Mouse (Mus musculus) hindlimb bud, embryonic 11.5 days (tissue): ENCODE results near the gene Chrna5.

ENCODE experiments used
- DNase-seq: peaks from one replicate; pipeline ENCODE4 v3.0.0-alpha.2; 2012; ENCODE audit warnings: low read depth, low spot score; ENCODE audit errors: extremely low spot score

Chrna5 gene

DNA sequence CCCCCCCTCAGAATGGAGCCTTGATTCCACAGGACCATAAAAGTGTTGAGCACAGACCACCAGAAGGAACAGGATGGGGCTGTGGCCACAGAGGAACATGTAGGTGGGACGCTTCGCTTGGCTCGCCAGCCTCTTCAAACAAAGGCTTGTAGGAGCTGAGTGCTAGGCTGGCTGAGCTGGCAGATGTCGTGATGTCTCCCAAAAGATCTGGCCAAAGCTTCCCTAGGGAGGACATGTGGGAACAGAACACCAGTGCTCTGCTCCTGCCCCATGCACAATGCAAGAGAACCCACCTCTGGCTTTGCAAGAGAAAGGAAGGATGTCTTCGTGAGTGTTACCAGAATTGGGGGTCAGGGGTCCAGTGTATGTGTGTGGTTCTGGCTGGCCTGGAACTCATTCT is 42.6 kb downstream of the Chrna5 start:
- DNase-seq = no peak

DNA sequence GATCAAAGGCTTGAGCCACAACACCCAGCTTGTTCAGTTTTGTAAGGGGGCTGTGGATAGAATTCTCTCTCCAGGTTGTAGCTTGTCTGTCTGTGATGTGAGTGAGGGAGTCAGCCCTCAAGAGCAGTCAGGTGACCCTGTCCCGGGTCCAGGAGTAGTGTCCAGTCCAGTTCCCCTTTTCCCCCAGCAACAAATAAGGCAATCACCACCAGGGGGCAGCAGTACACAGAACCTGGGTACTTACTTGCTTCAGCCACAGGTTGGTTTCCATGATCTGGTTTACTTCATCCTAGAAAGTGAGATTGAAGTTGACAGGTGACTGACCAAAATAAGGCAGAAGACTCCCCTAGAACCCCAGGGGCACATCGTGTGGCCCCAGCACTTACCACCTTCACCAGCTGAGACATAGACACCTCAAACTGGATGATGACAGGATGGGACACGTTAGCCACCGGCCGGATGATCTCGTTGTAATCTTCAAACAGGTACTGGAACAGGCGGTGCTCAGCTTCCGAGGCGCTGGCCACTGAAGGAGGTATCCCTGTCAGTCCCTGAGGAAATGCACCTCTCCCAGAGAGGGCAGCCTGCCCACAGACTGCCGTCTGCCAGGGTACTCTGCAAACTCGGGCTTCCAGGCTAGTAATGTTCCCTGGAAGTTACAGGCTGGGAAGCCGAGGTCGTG is 43.4 kb downstream of the Chrna5 start:
- peak; percentile 88 for DNase-seq

GRCm38 (mm10) chr9:55025534-55026274 is 45.0 kb downstream of the Chrna5 start:
- no peak for DNase-seq

DNA sequence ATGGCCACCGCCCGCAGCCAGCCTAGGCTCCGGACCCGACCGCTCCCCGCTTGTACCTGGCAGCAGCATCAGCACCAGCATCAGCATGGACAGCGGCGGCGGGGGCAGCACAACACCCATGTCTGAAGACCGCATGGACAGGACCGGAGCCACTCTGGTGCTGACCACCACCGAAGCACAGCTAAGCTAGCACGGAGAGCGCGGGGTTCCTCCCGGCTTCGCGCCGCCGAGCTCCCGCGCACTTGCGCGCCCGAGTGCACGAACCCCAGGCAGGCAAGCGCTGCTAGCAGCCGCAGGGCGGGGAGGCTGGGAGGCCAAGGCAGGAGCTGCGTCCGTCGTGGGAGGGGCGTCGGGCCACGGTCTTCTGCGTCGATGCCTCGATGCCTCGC is 45.6 kb downstream of the Chrna5 start, which contains the start of gene Chrna3:
Gene Chrna3, minus strand, starts transcription at position 288 of the 389 bp plus-strand sequence.
- no peak for DNase-seq

- DNase-seq = no peak
These were observed 50.9 kb downstream of the Chrna5 start for GRCm38 (mm10) chr9:55031435-55032167.

- no peak for DNase-seq
These were observed 58.3 kb downstream of the Chrna5 start for GRCm38 (mm10) chr9:55038948-55039347.

GRCm38 (mm10) chr9:55039983-55040382 is 59.3 kb downstream of the Chrna5 start:
- no peak for DNase-seq

DNA sequence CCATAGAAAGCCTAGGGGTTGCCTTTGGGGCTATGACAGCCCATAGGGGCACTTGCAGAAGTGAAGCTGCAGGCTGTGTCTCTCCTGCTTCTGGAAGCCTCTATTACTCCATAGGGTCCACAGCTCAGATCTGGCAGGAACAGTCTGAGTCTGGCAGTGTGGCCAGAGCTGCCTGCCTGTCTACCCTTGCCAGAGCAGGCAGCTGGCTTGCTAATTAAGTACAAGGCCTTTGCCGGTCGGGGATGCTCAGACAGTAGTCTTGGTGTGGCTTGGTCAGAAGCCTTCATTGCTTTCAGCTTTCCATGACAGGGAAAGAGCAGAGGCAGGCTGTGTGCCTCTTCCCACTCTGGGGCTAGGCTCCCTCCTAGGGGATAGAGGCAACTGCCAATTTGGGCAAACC is 60.7 kb downstream of the Chrna5 start:
- no peak for DNase-seq

DNA sequence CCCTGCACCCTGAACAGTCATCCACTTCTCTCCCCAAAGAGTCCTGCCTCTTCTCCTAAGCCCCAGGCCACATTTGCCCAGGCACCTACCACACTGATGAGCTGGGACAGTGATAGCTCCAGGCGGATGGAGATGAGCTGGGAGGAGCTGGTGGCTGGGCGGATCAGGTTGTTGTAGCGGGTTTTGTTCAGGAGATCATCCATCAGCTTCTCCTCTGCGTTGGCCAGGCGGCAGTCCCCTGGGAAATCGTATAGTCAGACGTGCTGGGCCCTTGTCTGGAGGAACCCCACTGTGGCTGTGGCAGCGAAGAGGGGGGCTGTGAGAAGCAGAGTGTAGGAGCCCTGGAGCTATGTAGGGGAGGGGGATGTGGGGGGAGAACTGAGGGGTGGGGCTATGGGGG is 63.0 kb downstream of the Chrna5 start:
- no peak for DNase-seq

DNA sequence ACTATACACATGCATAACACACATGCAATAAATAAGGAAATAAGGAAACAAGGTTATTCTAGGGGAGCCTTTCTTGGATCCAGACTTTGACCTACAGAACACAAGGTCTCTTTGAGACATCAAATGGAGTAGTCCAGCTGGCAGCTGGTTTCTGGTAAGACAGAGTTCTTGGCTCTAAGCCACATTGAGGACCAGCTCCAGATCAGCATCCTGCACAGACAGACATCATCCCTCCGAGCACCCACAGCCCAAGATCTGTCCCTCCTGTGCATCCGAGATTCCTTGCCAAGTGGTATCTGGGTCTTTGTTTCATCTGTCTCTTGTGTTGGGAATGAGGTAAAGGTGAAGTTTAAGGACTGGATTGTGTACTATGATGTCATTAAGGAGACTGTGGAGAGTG is 64.3 kb downstream of the Chrna5 start:
- no peak for DNase-seq

DNA sequence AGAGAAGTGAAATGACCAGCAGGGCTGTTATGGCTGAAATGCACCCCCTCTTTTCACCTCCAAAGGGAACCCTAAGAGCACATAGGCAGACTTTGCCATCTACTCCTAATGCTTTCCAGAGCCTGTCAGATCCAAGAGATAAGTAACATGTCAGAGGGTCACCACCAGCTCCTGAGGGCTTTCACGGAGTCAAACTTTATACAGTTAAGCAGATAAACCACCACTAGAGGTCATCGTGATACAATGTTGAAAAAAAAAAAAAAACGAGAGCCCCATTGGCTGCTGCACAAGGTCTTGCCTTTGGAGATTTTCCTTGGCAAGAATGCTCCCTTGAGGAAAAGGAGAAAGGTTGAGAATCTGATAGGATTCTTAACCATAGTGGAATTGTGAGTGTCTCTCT is 66.1 kb downstream of the Chrna5 start:
- DNase-seq = no peak

- DNase-seq = no peak
These were observed 67.7 kb downstream of the Chrna5 start, which contains the start of gene Chrnb4 for GRCm38 (mm10) chr9:55048211-55048880. Chrnb4 (minus strand) TSS chr9:55048779.

DNA sequence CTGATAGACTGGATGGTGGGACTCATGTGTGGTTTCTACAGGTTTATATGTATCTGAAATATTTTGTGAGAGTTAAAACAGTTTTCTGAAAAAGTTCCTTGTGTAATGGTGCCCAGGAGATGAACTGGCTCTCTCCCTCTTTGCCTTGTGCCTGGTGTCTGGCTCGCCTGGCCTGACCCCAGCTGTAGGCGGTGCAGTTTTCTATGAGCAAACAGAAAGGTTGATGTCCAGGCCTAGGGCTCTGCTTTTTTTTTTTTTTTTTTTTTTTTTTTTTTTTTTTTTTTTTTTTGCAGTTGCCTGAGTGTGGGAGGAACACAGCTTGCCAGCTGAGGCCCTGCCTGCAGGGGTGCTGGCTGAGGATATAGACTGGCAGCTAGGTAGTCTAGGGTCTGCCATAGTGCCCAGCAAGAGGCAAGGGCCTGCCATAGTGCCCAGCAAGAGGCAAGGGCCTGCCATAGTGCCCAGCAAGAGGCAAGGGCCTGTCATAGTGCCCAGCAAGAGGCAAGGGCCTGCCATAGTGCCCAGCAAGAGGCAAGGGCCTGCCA is 74.8 kb downstream of the Chrna5 start:
- no peak for DNase-seq
